ENCODE assay signal across 8 mouse cellular contexts in the genomic region with DNA sequence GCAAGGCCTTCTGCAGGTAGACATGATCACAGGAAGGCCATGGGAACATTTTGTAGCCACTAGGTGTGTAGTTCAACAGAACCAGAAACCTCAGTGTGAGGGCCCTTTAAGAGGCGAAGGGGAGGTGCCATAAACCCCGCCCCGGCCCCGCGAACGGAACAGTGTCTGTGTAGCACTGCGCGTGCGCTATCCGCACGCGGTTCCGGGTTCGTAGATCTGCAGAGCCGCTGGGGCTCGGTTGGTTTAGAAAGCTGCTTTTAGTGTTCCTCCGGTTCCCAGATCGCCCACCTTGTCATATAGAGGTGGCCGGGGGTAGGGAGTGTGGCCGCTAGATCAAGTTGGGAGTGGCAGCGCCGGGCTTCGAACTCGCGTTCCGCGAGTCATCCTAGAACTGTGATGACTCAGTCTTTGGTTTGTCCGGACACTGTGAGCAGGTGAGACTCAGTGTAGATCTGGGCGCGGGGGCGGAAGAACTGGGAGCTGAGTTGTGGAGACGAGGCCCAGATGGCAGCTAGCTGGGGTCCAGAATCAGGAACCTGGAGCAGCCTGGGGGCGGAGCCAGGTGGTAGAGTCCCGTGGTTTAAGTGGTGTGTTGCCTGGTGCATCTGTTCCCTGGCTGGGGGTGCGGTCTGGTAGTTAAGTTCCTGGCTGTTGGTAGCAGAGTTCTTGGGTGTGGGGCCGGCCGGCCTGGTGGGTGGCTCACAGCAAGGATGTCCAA. TPM values are rescaled to one million over a fixed set of nuclear protein-coding genes. Genes with fewer than 3 reads are reported as not detected.
DNase-seq lines count a peak whose midpoint lies in the region; ATAC-seq lines count a peak whose summit lies in the region.

A gene (plus strand): TSS at position 168 of the 718 bp plus-strand sequence.

- ATAC-seq in hindbrain, embryonic 11.5 days (ENCODE audit: low FRiP score) = peak; percentile 83

- H3K4me3 ChIP-seq in hindbrain, embryonic 11.5 days (ENCODE audit: low read depth, low read length) = peak within 1 kb of the TSS; percentile 79

- H3K9me3 ChIP-seq in hindbrain, embryonic 11.5 days (ENCODE audit: control insufficient read depth, low read length) = no peaks in the 10 kb centered on the region

- H3K36me3 ChIP-seq in hindbrain, embryonic 11.5 days (ENCODE audit: control insufficient read depth, insufficient read depth, low read length) = 0 out of 2 replicates have a peak, but pooled peaks cover 5% of the 10 kb centered on the region

- peak within 1 kb of the TSS; percentile 69 for H3K4me2 ChIP-seq in hindbrain, embryonic 11.5 days (replicated peaks; ENCODE audit: low read depth, low read length)

- no peak within 1 kb of the TSS for H3K27ac ChIP-seq in hindbrain, embryonic 11.5 days (ENCODE audit: low read depth, low read length)

- DNase-seq in Muller cell, postnatal 12 days (ENCODE audit: inconsistent ontology term) = peak; percentile 90
- peak; percentile 82 for DNase-seq in cerebellum, adult 9-10 months
- DNase-seq in frontal cortex, adult 2 months (ENCODE audit: extremely low spot score in 1 of 2, low spot score in 1 of 2) = peak; percentile 61 to 83
- DNase-seq in hindbrain, embryonic 11.5 days (ENCODE audit: low spot score) = peak; percentile 93
- DNase-seq in layer of hippocampus, postnatal 25 days (ENCODE audit: extremely low spot score in 1 of 2, low spot score in 1 of 2) = peak; percentile 63 to 73
- DNase-seq in lung, postnatal 25 days (ENCODE audit: low spot score) = peak; percentile 87
- DNase-seq in retina, embryonic 14.5 days (ENCODE audit: low spot score) = peak; percentile 91
- DNase-seq in thymus, postnatal 4 days = peak; percentile 92

- H3K9ac ChIP-seq in hindbrain, embryonic 11.5 days (ENCODE audit: low read depth, low read length) = peak within 1 kb of the TSS; percentile 65

- H3K4me1 ChIP-seq in hindbrain, embryonic 11.5 days (replicated peaks; ENCODE audit: control insufficient read depth, insufficient read depth, low read length) = peaks cover 5% of the 10 kb centered on the region; the same call in 1 of the 2 replicates

- no peaks in the 10 kb centered on the region for H3K27me3 ChIP-seq in hindbrain, embryonic 11.5 days (ENCODE audit: control insufficient read depth, insufficient read depth, low read length)

- 1% methylated on average over 37 of the region's 37 CpGs for WGBS in hindbrain, embryonic 11.5 days

RNA-seq across cellular contexts. Expression of the gene that starts here (rescaled TPM):
- polyA plus RNA-seq in frontal cortex, adult 2 months (2012; rRNA removed) = 23.7 and 23.8 TPM in 2 replicates
- polyA plus RNA-seq in hindbrain, embryonic 11.5 days (2014; fragmentation: Nextera tagmentation; extraction: Ambion mirVana) = 16.7 and 19.2 TPM in 2 replicates
- 10 to 100 TPM; 25.5 to 29.8 TPM for total RNA-seq in layer of hippocampus, postnatal 25 days (2021)
